Mouse (Mus musculus): ENCODE measurements around the gene Wdr1.

GRCm38 (mm10) chr5:38552615-38553014, 10.4 kb downstream of the Wdr1 start:
- no peak for TF ChIP-seq CTCF (IDR thresholded peaks at IDR 0.05; ENCODE audit: extremely low read depth, insufficient read depth, low read length)
- no peak for TF ChIP-seq POLR2A (IDR thresholded peaks at IDR 0.05; ENCODE audit: extremely low read depth, insufficient read depth, low read length)

Data from cortical plate, adult 2 months (tissue).